Mouse (Mus musculus): Measurements from ENCODE around the gene Mybph. TPM values are rescaled to one million over a fixed set of nuclear protein-coding genes. Genes with fewer than 3 reads are reported as not detected.
A peak's percentile ranks its signal among the peaks of the same experiment; 100 is the strongest.

Mybph gene
- total and polyA plus RNA-seq, 2 experiments from 2014 or later = 0.12 TPM; not detected in 1

DNA sequence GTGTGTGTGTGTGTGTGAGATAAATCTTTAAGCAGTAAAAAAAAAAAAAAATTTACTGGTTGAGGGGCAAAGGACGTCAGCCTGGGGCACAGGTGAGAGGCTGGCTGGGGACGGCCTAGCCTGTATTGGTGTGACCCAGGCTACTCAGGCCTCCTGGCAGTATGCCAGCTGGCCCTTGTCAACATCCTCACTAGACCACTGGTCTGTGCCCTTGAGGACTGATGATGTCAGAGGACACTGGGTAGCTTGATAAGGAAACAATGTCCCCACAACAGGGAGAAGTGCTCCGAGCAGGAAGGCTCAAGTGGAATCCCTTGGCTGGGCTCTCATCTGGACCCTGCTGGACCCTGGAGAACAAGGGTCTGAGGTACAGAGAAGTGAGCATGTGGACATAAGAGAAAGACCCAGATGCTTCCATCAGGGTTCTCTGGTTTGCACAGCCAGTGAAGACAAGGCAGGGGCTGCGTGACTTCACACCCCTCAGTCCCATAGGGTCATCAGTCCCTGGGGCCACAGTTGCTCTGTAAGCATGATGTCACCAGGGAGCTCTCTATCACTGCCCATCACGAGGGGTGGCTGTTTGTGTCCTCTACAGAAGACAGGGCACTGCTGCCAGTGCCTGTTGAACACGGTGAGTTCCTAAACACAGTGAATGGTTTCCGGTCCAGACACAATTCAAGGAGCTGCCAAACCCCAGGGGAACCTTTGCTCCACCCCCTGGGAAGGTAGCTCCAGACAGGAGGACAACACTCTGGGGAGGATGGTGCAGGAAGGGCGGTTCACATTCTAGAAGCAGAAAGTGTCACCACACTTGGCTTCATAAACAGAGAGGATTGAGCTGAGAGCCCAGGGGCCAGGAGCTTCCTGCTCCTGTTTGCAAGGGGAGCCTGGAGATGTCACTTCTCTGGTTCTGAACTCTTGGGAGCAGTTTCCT lies 29.1 kb downstream of the Mybph start:
- DNase-seq (ENCODE audit: low spot score) (peak; percentile 87), ATAC-seq (ENCODE audit: insufficient read depth, low read depth) (peak; percentile 95)
- Histone ChIP-seq H3K4me2 (ENCODE audit: low read depth, low read length) (no peak overlapping the region), H3K4me3 (ENCODE audit: low read depth, low read length) (no peak overlapping the region), H3K27ac (ENCODE audit: low read depth) (peak overlapping the region; percentile 85), H3K36me3 (replicated peaks; ENCODE audit: control insufficient read depth, insufficient read depth, low read length) (no peaks in the 10 kb centered on the region), H3K9ac (replicated peaks; ENCODE audit: low read depth, low read length) (0 out of 2 replicates have a peak overlapping the region, but pooled peaks have one; percentile 8), H3K9me3 (replicated peaks; ENCODE audit: control insufficient read depth, low read length) (no peaks in the 10 kb centered on the region), H3K4me1 (ENCODE audit: control insufficient read depth, insufficient read depth) (peaks cover 41% of the 10 kb centered on the region), H3K27me3 (ENCODE audit: control insufficient read depth, insufficient read depth, low read length) (no peaks in the 10 kb centered on the region)
- 20% methylated on average over 8 of the region's 8 CpGs for WGBS
- TF ChIP-seq EP300 (IDR thresholded peaks at IDR 0.05; ENCODE audit: low read depth) = peak; percentile 49; the same call in 1 of the 2 replicates
- no peak for TF ChIP-seq CTCF (IDR thresholded peaks at IDR 0.05; ENCODE audit: low read depth)

DNA sequence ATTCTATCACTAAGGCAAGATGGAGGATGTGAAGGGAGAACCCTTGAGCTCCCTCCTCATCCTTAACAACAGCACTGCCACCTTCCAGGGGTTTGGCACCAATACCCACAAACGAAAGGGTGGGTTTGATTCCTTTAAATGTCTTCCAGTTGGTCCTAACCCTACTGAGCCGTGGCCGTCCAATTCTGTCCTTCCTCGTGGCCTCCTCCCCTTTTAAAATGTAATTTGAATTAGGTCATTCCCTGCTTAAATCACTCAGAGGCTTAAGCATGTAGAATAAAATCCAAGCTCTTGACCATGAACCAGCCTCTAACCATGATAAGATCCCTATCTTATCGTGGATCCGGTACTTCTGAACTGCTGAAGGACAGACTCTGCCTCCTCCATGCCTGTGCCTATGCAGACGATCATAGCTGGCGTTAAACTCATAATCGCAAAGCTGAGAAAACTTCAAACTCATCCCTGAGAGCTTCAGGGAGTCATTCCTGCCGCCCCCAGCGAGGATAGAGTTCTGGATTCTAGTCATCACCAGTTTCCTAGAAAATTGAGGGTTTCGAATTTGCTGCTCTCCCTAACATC lies 31.5 kb downstream of the Mybph start:
- H3K4me3 ChIP-seq (ENCODE audit: low read depth, low read length) = no peak overlapping the region
- no peak overlapping the region for H3K4me2 ChIP-seq (ENCODE audit: low read depth, low read length)
- TF ChIP-seq CTCF (IDR thresholded peaks at IDR 0.05; ENCODE audit: low read depth) (no peak), EP300 (IDR thresholded peaks at IDR 0.05; ENCODE audit: low read depth) (no peak)
- DNase-seq (ENCODE audit: low spot score) (no peak), ATAC-seq (ENCODE audit: insufficient read depth, low read depth) (no peak)
- no peaks in the 10 kb centered on the region for H3K27me3 ChIP-seq (ENCODE audit: control insufficient read depth, insufficient read depth, low read length)
- WGBS = 83% methylated on average over 12 of the region's 12 CpGs
- peaks cover 44% of the 10 kb centered on the region for H3K4me1 ChIP-seq (ENCODE audit: control insufficient read depth, insufficient read depth)
- no peaks in the 10 kb centered on the region for H3K36me3 ChIP-seq (replicated peaks; ENCODE audit: control insufficient read depth, insufficient read depth, low read length)
- no peak overlapping the region for H3K27ac ChIP-seq (ENCODE audit: low read depth)
- no peak overlapping the region for H3K9ac ChIP-seq (replicated peaks; ENCODE audit: low read depth, low read length)
- no peaks in the 10 kb centered on the region for H3K9me3 ChIP-seq (replicated peaks; ENCODE audit: control insufficient read depth, low read length)

DNA sequence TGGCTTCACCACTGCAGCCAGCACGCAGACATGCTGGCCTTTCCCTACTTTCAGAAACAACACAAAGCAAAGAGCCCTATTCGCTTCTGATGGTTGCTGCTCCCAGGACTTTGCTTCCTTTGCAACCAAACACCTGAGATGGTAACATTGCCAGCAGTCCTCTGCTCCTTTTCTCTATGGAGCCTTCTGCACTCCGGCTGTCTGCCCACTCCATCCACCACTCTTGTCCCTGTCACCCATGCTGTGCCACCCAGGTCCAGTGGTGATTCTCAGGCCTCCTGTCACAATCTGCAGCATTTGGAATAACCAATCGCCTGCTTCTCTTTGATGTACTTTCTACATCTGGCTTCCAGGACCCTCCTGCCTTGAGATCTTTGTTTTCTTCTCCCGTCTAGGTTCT lies 32.1 kb downstream of the Mybph start:
- no peak overlapping the region for H3K9ac ChIP-seq (replicated peaks; ENCODE audit: low read depth, low read length)
- no peaks in the 10 kb centered on the region for H3K27me3 ChIP-seq (ENCODE audit: control insufficient read depth, insufficient read depth, low read length)
- DNase-seq (ENCODE audit: low spot score) (no peak), ATAC-seq (ENCODE audit: insufficient read depth, low read depth) (no peak)
- H3K9me3 ChIP-seq (replicated peaks; ENCODE audit: control insufficient read depth, low read length) = no peaks in the 10 kb centered on the region
- H3K4me3 ChIP-seq (ENCODE audit: low read depth, low read length) = no peak overlapping the region
- H3K4me2 ChIP-seq (ENCODE audit: low read depth, low read length) = no peak overlapping the region
- TF ChIP-seq EP300 (IDR thresholded peaks at IDR 0.05; ENCODE audit: low read depth) (no peak), CTCF (IDR thresholded peaks at IDR 0.05; ENCODE audit: low read depth) (no peak)
- WGBS = 93% methylated on average over 5 of the region's 5 CpGs
- no peak overlapping the region for H3K27ac ChIP-seq (ENCODE audit: low read depth)
- peaks cover 50% of the 10 kb centered on the region for H3K4me1 ChIP-seq (ENCODE audit: control insufficient read depth, insufficient read depth)
- H3K36me3 ChIP-seq (replicated peaks; ENCODE audit: control insufficient read depth, insufficient read depth, low read length) = no peaks in the 10 kb centered on the region

DNA sequence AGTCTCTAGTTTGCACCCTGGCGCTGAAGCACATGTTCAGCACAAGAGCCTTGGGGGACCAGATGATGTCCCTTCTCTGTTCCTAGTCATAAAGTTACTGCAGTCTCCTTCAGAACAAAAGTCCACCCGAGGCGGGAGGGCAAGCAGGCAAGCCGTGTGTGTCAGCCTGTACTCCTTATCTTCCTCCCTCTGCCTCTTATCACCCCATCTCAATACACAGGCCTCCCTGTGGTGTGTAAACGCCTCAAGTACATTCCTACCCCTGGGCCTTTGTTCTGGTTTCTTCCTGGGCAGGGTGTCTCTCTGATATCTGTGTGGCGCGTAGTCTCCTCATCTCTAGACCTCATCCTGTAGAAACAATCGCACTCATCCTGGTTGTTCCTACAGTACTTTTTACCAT lies 33.5 kb downstream of the Mybph start:
- no peaks in the 10 kb centered on the region for H3K36me3 ChIP-seq (replicated peaks; ENCODE audit: control insufficient read depth, insufficient read depth, low read length)
- no peak overlapping the region for H3K9ac ChIP-seq (replicated peaks; ENCODE audit: low read depth, low read length)
- no peaks in the 10 kb centered on the region for H3K27me3 ChIP-seq (ENCODE audit: control insufficient read depth, insufficient read depth, low read length)
- no peak for ATAC-seq (ENCODE audit: insufficient read depth, low read depth)
- no peak overlapping the region for H3K4me2 ChIP-seq (ENCODE audit: low read depth, low read length)
- TF ChIP-seq CTCF (IDR thresholded peaks at IDR 0.05; ENCODE audit: low read depth) (no peak), EP300 (IDR thresholded peaks at IDR 0.05; ENCODE audit: low read depth) (no peak)
- no peaks in the 10 kb centered on the region for H3K9me3 ChIP-seq (replicated peaks; ENCODE audit: control insufficient read depth, low read length)
- peaks cover 50% of the 10 kb centered on the region for H3K4me1 ChIP-seq (ENCODE audit: control insufficient read depth, insufficient read depth)
- no peak for DNase-seq (ENCODE audit: low spot score)
- H3K27ac ChIP-seq (ENCODE audit: low read depth) = no peak overlapping the region
- WGBS = 61% methylated on average over 8 of the region's 8 CpGs
- H3K4me3 ChIP-seq (ENCODE audit: low read depth, low read length) = no peak overlapping the region

DNA sequence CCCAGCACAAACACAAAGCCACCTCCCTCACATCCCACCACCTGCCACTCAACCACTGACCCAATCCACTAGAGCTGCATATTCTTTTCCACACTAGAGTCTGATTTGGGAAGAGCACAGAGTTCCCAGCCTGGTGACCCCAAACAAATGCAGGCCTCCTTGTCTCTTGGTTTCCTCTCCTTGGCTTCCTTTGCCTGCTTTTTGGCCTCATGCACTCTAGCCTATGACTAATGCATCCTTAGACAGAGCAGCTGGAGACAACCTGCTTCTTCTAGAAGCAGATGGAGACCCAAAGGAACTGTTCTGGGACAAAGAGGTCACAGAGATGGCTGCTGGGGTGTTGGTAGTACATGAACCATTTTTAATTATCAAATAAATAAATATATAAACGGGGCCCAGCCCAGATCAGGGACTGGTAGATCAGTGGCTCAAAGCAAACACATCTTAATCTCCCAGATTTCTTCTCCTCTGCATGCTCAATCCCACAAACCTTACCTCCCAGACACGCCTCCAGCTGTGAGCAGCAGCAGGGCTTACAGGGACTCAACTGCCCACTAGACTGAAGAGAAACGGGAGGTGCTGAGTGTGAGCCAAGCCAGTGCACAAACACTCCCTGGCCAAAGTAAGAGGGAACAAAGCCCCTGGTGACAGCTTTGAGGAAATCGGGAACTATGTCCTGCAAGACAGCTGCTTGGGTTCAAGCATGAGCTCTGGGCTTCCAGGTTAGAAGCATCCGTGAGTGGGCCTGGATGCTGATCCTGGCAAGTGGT lies 36.7 kb downstream of the Mybph start:
- H3K27ac ChIP-seq (ENCODE audit: low read depth) = peak overlapping the region; percentile 31; the same call in 1 of the 2 replicates

More for the DNA sequence above, 36.7 kb downstream of the Mybph start:
- Histone ChIP-seq H3K9me3 (replicated peaks; ENCODE audit: control insufficient read depth, low read length) (no peaks in the 10 kb centered on the region), H3K4me2 (ENCODE audit: low read depth, low read length) (no peak overlapping the region), H3K4me3 (ENCODE audit: low read depth, low read length) (no peak overlapping the region), H3K9ac (replicated peaks; ENCODE audit: low read depth, low read length) (no peak overlapping the region), H3K4me1 (ENCODE audit: control insufficient read depth, insufficient read depth) (peaks cover 39% of the 10 kb centered on the region), H3K36me3 (replicated peaks; ENCODE audit: control insufficient read depth, insufficient read depth, low read length) (no peaks in the 10 kb centered on the region), H3K27me3 (ENCODE audit: control insufficient read depth, insufficient read depth, low read length) (peaks cover 16% of the 10 kb centered on the region)
- DNase-seq (ENCODE audit: low spot score) = no peak
- ATAC-seq (ENCODE audit: insufficient read depth, low read depth) = no peak
- 58% methylated on average over 5 of the region's 5 CpGs for WGBS
- TF ChIP-seq EP300 (IDR thresholded peaks at IDR 0.05; ENCODE audit: low read depth) = no peak
- TF ChIP-seq CTCF (IDR thresholded peaks at IDR 0.05; ENCODE audit: low read depth) = no peak
